Mouse (Mus musculus) thymus, postnatal 25 days (tissue): ENCODE measurements around the gene Nop58.
"Not testable (repeated sequence)": the region's sequence is repeated elsewhere in the genome, so short reads cannot be mapped to it uniquely, and the experiment has no call there.

Source experiments
- DNase-seq: peaks from one replicate; pipeline ENCODE4 v3.0.0; 2022

Nop58 gene

GRCm38 (mm10) chr1:59725661-59726060, 40.9 kb downstream of the Nop58 start:
- DNase-seq = no peak

DNA sequence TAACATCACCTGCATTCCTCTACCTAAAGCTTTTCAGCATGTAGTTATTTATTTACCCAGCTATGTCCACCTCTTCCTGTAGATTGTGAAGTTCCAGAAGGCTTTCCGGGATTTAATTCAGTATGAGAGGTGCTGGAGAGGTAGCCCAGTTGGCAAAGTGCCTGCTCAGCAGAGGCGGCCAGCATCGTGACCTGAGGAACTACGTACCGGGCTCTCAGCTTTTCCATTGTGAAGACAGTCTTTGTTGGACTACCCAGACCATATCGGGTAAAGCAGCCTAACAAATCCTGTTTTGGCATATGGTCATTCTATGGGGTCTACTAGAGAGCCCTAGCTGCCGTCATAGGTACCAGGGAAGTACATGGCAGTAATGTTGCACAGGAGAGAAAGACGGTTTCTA, 45.3 kb downstream of the Nop58 start:
- DNase-seq = no peak

DNA sequence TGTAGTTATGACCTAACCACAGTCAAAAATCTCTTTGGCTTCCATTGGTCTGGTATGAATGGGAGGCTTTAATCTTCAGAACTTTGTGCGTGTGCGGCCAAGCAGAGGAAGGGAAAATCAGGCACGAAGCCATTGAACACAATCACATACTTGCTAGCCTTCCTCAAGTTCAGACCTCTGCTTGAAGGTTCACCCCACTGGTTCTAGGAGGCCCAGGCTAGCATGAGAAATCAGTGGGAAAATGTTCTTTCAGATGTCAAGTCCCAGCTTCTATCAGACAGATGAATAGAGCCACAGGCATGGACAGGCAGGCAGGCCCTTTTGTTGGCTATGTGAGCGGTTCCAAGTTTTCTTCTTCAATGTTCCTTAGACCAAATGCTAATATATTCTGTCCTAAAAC, 46.0 kb downstream of the Nop58 start:
- DNase-seq = no peak

DNA sequence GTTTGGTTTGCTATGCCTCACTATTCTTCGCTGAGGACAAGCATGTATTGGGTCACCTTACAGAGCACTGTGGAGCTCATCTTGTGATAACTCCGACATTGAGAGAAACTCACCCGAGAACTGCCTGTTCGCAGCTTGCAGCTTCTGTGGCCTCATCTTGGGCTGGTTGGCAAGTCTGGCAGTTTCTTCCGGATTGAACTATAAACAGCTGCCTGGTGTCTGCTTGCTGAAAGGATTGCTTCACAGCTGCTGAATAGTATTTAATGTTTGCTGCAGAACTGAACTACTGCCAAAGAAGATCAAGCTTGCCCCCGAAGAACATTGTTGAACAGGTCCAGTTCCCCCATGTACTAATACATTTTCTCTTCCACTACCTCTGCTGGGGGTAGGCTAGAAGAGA, 49.3 kb downstream of the Nop58 start:
- no peak for DNase-seq

GRCm38 (mm10) chr1:59738768-59739414, 54.1 kb downstream of the Nop58 start:
- DNase-seq = no peak

DNA sequence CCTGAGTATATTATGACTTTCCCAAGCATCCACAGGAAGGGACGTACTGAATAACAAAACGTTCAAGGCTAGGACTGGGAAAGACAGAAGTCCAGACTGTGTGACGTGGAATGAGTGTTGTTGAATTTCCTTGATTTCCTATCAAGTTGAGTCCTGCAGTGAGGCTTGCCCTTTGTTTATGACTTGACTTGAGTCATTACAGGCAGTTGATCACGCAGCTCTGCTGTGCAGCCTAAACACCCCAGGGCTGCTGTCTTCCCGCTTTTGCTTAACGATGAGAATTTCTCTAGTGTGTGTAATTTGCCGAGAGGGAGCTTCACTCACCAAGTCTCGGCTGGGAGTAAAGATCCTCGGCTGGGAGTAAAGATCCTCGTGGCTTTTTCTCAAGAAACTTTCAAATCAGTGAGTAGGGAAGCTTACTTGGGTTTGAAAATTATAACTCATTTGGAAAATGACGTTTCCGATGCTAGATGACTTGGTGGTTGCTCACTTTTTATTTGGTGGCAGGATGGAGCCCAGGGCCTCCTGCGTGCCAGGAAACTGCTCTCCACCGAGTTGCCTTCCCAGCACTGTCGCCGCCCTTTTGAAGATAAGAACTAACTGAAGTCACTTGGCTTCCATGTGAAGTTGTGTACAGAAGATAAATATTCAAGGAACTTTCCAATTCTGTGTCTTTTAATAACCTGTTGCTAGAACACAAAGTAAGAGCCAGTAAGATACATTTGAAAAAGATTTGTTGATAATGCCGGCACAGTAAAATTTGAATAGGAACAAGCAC, 55.0 kb downstream of the Nop58 start:
- no peak for DNase-seq

- DNase-seq = no peak
These were observed 64.3 kb downstream of the Nop58 start for GRCm38 (mm10) chr1:59749047-59749446.

DNA sequence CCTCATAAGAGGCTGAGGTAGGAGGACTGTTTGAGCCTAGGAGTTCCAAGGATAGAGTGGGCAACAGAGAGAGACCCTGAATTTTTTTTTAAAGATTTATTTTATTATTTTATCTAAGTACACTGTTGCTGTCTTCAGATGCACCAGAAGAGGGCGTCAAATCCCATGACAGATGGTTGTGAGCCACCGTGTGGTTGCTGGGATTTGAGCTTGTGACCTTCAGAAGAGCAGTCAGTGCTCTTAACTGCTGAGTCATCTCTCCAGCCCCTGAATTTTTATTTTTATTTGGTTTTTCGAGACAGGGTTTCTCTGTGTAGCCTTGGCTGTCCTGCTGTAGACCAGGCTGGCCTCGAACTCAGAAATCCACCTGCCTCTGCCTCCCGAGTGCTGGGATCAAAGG, 65.0 kb downstream of the Nop58 start:
- DNase-seq = not testable (repeated sequence)

GRCm38 (mm10) chr1:59755298-59755697, 70.5 kb downstream of the Nop58 start:
- no peak for DNase-seq

GRCm38 (mm10) chr1:59758325-59758724, 73.6 kb downstream of the Nop58 start:
- no peak for DNase-seq

- peak; percentile 28 for DNase-seq
These were observed 77.4 kb downstream of the Nop58 start for GRCm38 (mm10) chr1:59762208-59762607.

DNA sequence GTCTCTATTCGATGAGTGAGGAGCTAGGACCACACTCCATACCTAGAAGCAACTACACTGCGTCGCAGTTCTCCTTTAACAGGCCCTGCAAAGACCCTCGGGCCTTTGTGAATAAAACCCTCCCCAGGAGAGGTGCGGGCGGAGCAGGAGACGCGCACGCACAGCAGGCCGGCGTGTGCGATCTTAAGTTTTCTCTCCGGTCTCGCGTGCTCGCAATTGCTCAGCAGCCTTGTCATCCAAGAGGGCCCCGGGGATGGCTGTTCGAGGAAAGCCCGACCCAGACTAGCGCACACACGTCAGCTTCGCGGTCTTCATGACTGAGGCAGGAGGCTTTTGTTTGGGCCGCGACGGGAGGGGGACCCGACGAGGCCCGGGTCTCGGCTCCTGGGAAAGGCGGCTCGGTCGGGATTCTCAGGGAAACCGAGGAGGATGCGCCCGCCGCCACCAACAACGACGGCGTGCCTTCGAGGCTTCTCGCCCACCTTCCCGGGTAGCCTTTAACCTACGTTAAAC, 77.9 kb downstream of the Nop58 start:
- DNase-seq = no peak

DNA sequence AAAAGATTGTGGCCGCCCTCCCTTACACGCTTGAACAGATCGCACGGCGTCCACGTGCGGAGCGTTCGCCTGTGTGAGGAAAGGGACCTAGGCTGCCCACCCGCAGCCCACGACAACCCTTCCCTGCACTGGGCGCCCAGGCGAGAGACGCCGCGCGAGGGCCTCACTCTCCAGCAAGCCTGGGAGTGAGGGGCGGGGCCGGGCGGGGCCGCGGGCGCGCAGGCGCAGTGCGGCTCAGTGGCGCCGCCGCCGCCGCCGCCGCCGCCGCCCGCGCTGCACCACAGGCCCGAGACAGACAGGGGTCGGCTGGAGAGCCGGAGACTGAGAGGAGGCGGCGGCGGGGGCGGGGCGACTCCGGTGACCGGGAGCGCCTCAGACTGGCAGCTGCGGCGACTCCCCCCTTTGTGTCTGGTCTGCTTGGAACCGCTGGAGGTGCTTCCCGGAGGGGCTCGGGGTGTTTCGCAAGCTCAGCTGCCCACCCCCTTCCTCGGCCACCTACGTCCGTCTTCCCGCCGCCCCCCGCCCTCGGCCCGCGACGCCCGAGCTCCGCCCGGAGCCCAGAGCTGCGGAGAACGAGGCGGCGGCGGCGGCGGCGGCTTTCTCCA, 78.5 kb downstream of the Nop58 start, which contains the start of gene Bmpr2:
Gene Bmpr2, plus strand, starts transcription at position 237 of the 605 bp plus-strand sequence.
- peak; percentile 84 for DNase-seq

GRCm38 (mm10) chr1:59763781-59764251, 79.0 kb downstream of the Nop58 start:
- DNase-seq = peak; percentile 46

DNA sequence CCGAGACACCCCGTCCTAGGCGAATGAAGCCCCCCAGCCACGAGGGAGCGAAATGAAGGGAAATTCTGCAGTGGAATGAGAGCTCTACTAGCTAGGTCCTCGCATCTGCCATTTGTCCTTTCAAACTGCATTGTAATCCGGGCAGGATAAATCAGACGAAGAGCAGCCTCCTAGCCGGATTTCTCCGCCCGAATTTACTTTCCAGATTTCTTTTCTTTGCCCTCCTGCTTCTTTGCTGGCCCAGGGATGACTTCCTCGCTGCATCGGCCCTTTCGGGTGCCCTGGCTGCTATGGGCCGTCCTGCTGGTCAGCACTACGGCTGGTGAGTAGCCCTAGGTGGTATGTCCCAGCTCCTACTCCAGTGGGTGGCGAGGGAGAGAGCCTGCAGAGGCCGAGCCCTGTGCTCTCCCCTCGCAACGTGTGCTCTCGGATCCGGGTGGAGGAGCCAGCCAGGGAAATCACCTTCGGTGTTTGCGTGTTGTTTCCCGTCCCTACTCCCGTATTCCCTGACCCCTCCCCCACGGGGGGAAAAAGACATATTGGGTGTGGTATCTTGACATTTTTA, 79.7 kb downstream of the Nop58 start:
- peak; percentile 31 for DNase-seq

DNA sequence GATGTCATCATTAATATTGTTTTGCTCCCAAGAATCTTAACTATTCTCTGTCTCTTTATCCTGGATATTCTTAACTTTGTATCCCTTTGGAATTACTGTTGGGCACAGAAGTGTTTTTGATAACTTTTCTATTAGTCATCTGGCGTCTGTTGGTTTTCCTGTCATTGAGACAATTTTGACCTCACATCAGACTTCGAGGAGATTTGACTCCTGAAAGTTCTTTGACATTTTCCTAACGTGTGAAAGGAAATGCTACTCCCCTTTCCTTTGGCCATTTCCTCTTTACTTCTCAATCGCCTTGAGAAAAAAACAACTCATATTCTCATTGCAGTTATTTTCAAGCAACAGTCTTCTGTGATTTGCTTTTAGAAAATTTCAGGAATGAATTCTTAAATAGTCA, 80.5 kb downstream of the Nop58 start:
- no peak for DNase-seq

DNA sequence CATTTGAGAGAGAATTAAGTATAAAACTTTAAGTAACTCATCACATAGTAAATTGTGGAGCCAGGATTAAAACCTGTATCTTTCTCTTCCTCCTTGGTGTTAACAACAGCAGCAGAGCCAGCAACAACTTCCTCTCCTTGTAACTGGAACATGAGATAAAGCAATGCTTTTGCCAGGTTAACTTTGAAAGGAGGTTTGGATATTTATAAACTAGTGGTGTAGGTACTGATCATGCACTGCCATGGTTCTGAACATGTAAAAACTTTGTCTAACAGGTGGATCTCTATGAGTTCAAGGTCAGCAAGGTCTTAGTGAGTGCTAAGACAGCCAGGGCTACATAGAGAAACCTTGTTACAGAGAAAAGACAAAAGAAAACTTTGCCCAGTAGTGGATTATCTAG, 81.9 kb downstream of the Nop58 start:
- DNase-seq = no peak
